8 mouse cellular contexts compared by ENCODE assay signal in genomic region chr12:31654965-31655477, GRCm38 (mm10). TPM values are rescaled to one million over a fixed set of nuclear protein-coding genes. Genes with fewer than 3 reads are reported as not detected.
A peak's percentile ranks its signal among the peaks of the same experiment; 100 is the strongest.
DNase-seq lines count a peak whose midpoint lies in the region; ATAC-seq and TF ChIP-seq lines count a peak whose summit lies in the region.

No protein-coding gene starts in this region.

- no peaks in the 10 kb centered on the region for H3K4me1 ChIP-seq in kidney, embryonic 14.5 days (ENCODE audit: control insufficient read depth, insufficient read depth, low read length)
- H3K4me1 ChIP-seq in bone marrow macrophage, adult 2 months (ENCODE audit: control insufficient read depth, insufficient read depth, low read length), result peaks cover 6% of the 10 kb centered on the region
- H3K4me1 ChIP-seq in hindbrain, embryonic 14.5 days (replicated peaks; ENCODE audit: control insufficient read depth, insufficient read depth, low read length), result peaks cover 9% of the 10 kb centered on the region
- H3K4me1 ChIP-seq in midbrain, embryonic 13.5 days (replicated peaks), result peaks cover 11% of the 10 kb centered on the region

- WGBS in kidney, embryonic 14.5 days, result under 1% methylated on average over 29 of the region's 29 CpGs
- WGBS in hindbrain, embryonic 14.5 days, result under 1% methylated on average over 29 of the region's 29 CpGs
- under 1% methylated on average over 29 of the region's 29 CpGs for WGBS in midbrain, embryonic 13.5 days

- TF ChIP-seq CTCF in bone marrow macrophage, adult 2 months (IDR thresholded peaks at IDR 0.05; ENCODE audit: low read depth, low read length), result no peak

- no peaks in the 10 kb centered on the region for H3K36me3 ChIP-seq in kidney, embryonic 14.5 days (ENCODE audit: control insufficient read depth, insufficient read depth, low read length)
- no peaks in the 10 kb centered on the region for H3K36me3 ChIP-seq in hindbrain, embryonic 14.5 days (replicated peaks; ENCODE audit: control insufficient read depth, insufficient read depth)
- H3K36me3 ChIP-seq in midbrain, embryonic 13.5 days, result no peaks in the 10 kb centered on the region

- no peaks in the 10 kb centered on the region for H3K27me3 ChIP-seq in kidney, embryonic 14.5 days (ENCODE audit: control insufficient read depth, insufficient read depth, low read length)
- no peaks in the 10 kb centered on the region for H3K27me3 ChIP-seq in hindbrain, embryonic 14.5 days (ENCODE audit: control insufficient read depth, insufficient read depth, low read length)
- no peaks in the 10 kb centered on the region for H3K27me3 ChIP-seq in midbrain, embryonic 13.5 days

- peak overlapping the region; percentile 74 for H3K9ac ChIP-seq in kidney, embryonic 14.5 days (ENCODE audit: low read depth, low read length)
- peak overlapping the region; percentile 79 for H3K9ac ChIP-seq in hindbrain, embryonic 14.5 days
- H3K9ac ChIP-seq in midbrain, embryonic 13.5 days (replicated peaks), result peak overlapping the region; percentile 71

- H3K4me2 ChIP-seq in kidney, embryonic 14.5 days (replicated peaks; ENCODE audit: low read depth, low read length), result peak overlapping the region; percentile 51
- H3K4me2 ChIP-seq in hindbrain, embryonic 14.5 days (replicated peaks), result peak overlapping the region; percentile 81
- peak overlapping the region; percentile 76 for H3K4me2 ChIP-seq in midbrain, embryonic 13.5 days (replicated peaks)

- ATAC-seq in kidney, embryonic 14.5 days (ENCODE audit: low FRiP score, low TSS enrichment), result peak; percentile 90
- ATAC-seq in hindbrain, embryonic 14.5 days (ENCODE audit: low FRiP score), result peak; percentile 67; the same call in 1 of the 2 replicates
- ATAC-seq in midbrain, embryonic 13.5 days, result peak; percentile 82

- no peak for DNase-seq in kidney, postnatal 4 days
- DNase-seq in hindbrain, embryonic 14.5 days (ENCODE audit: low spot score), result no peak
- no peak for DNase-seq in T-cell, adult 2 months (ENCODE audit: low spot score)
- no peak for DNase-seq in right cerebral cortex, postnatal 10 days (ENCODE audit: low spot score in 2 of 2)
- DNase-seq in cerebellum, postnatal 25 days, result no peak

- H3K27ac ChIP-seq in kidney, embryonic 14.5 days (ENCODE audit: low read depth, low read length), result peak overlapping the region; percentile 79
- peak overlapping the region; percentile 43; the same call in 1 of the 2 replicates for H3K27ac ChIP-seq in bone marrow macrophage, adult 2 months (ENCODE audit: insufficient read depth, low read depth, low read length)
- peak overlapping the region; percentile 80 for H3K27ac ChIP-seq in hindbrain, embryonic 14.5 days
- H3K27ac ChIP-seq in midbrain, embryonic 13.5 days, result peak overlapping the region; percentile 69; the same call in 1 of the 2 replicates

- no peak for TF ChIP-seq POLR2A in bone marrow macrophage, adult 2 months (IDR thresholded peaks at IDR 0.05; ENCODE audit: borderline replicate concordance, low read depth, low read length)

- no peaks in the 10 kb centered on the region for H3K9me3 ChIP-seq in kidney, embryonic 14.5 days (ENCODE audit: control insufficient read depth, low read length)
- H3K9me3 ChIP-seq in hindbrain, embryonic 14.5 days (ENCODE audit: control insufficient read depth, low read length), result no peaks in the 10 kb centered on the region
- no peaks in the 10 kb centered on the region for H3K9me3 ChIP-seq in midbrain, embryonic 13.5 days

- H3K4me3 ChIP-seq in kidney, embryonic 14.5 days (ENCODE audit: low read length), result peak overlapping the region; percentile 87
- peak overlapping the region; percentile 98 for H3K4me3 ChIP-seq in bone marrow macrophage, adult 2 months (ENCODE audit: insufficient read depth, low read length)
- peak overlapping the region; percentile 94 for H3K4me3 ChIP-seq in hindbrain, embryonic 14.5 days (replicated peaks; ENCODE audit: low read length)
- H3K4me3 ChIP-seq in midbrain, embryonic 13.5 days (replicated peaks), result peak overlapping the region; percentile 82

RNA-seq across cellular contexts. Expression of gene Cog5, which starts 0.4 kb away (rescaled TPM):
- polyA plus RNA-seq in kidney, embryonic 14.5 days (2014; fragmentation: Nextera tagmentation; extraction: Ambion mirVana), result 26.2 and 37.4 TPM in 2 replicates
- polyA plus RNA-seq in bone marrow macrophage, adult 2 months (2012; ENCODE audit: insufficient read depth, insufficient read length, missing spikeins), result 28.1 and 36.5 TPM in 2 replicates
- polyA plus RNA-seq in hindbrain, embryonic 14.5 days (2014; fragmentation: Nextera tagmentation; extraction: Ambion mirVana), result 34.3 and 38.0 TPM in 2 replicates
- polyA plus RNA-seq in midbrain, embryonic 13.5 days (2015; fragmentation: Nextera tagmentation; extraction: Ambion mirVana), result 31.7 and 33.0 TPM in 2 replicates

RNA-seq across cellular contexts. Expression of gene Dus4l, which starts 0.4 kb away (rescaled TPM):
- 12.4 and 15.8 TPM in 2 replicates for polyA plus RNA-seq in kidney, embryonic 14.5 days (2014; fragmentation: Nextera tagmentation; extraction: Ambion mirVana)
- 1.3 and 2.7 TPM in 2 replicates for polyA plus RNA-seq in bone marrow macrophage, adult 2 months (2012; ENCODE audit: insufficient read depth, insufficient read length, missing spikeins)
- polyA plus RNA-seq in hindbrain, embryonic 14.5 days (2014; fragmentation: Nextera tagmentation; extraction: Ambion mirVana), result 7.2 and 9.3 TPM in 2 replicates
- polyA plus RNA-seq in midbrain, embryonic 13.5 days (2015; fragmentation: Nextera tagmentation; extraction: Ambion mirVana), result 7.6 and 9.2 TPM in 2 replicates

RNA-seq across cellular contexts. Expression of gene Bcap29, which starts 20.6 kb away (rescaled TPM):
- polyA plus RNA-seq in kidney, embryonic 14.5 days (2014; fragmentation: Nextera tagmentation; extraction: Ambion mirVana), result 33.4 and 33.9 TPM in 2 replicates
- polyA plus RNA-seq in bone marrow macrophage, adult 2 months (2012; ENCODE audit: insufficient read depth, insufficient read length, missing spikeins), result 40.5 and 40.8 TPM in 2 replicates
- 27.8 and 29.3 TPM in 2 replicates for polyA plus RNA-seq in hindbrain, embryonic 14.5 days (2014; fragmentation: Nextera tagmentation; extraction: Ambion mirVana)
- 24.5 and 26.2 TPM in 2 replicates for polyA plus RNA-seq in midbrain, embryonic 13.5 days (2015; fragmentation: Nextera tagmentation; extraction: Ambion mirVana)

RNA-seq across cellular contexts. Expression of gene Gpr22, which starts 58.7 kb away (rescaled TPM):
- 0.39 and 0.60 TPM in 2 replicates for polyA plus RNA-seq in kidney, embryonic 14.5 days (2014; fragmentation: Nextera tagmentation; extraction: Ambion mirVana)
- not detected in 2 replicates for polyA plus RNA-seq in bone marrow macrophage, adult 2 months (2012; ENCODE audit: insufficient read depth, insufficient read length, missing spikeins)
- polyA plus RNA-seq in hindbrain, embryonic 14.5 days (2014; fragmentation: Nextera tagmentation; extraction: Ambion mirVana), result 19.7 and 21.1 TPM in 2 replicates
- polyA plus RNA-seq in midbrain, embryonic 13.5 days (2015; fragmentation: Nextera tagmentation; extraction: Ambion mirVana), result 20.1 and 20.7 TPM in 2 replicates
